ENCODE assay signal across 8 mouse cellular contexts in genomic region chr2:9888913-9889650, GRCm38 (mm10). TPM values are rescaled to one million over a fixed set of nuclear protein-coding genes. Genes with fewer than 3 reads are reported as not detected.
DNase-seq lines count a peak whose midpoint lies in the region; ATAC-seq and TF ChIP-seq lines count a peak whose summit lies in the region.

Gene 9230102O04Rik (minus strand): TSS chr2:9889540.

- under 1% methylated on average over 30 of the region's 30 CpGs for WGBS in hindbrain, embryonic 10.5 days
- 1% methylated on average over 30 of the region's 30 CpGs for WGBS in limb, embryonic 14.5 days
- under 1% methylated on average over 30 of the region's 30 CpGs for WGBS in neural tube, embryonic 11.5 days

- peak within 1 kb of the TSS; percentile 25; the same call in 1 of the 2 replicates for H3K4me2 ChIP-seq in limb, embryonic 14.5 days (replicated peaks; ENCODE audit: low read depth, low read length, severe bottlenecking)
- H3K4me2 ChIP-seq in neural tube, embryonic 11.5 days (ENCODE audit: low read depth) = no peak within 1 kb of the TSS

- H3K27me3 ChIP-seq in hindbrain, embryonic 10.5 days (ENCODE audit: insufficient read depth, poor library complexity, severe bottlenecking) = peaks cover 97% of the 10 kb centered on the region
- peaks cover 94% of the 10 kb centered on the region for H3K27me3 ChIP-seq in limb, embryonic 14.5 days (ENCODE audit: control insufficient read depth, insufficient read depth, low read length)
- H3K27me3 ChIP-seq in neural tube, embryonic 11.5 days (ENCODE audit: control insufficient read depth, insufficient read depth, low read length) = peaks cover 92% of the 10 kb centered on the region

- no peaks in the 10 kb centered on the region for H3K36me3 ChIP-seq in hindbrain, embryonic 10.5 days
- H3K36me3 ChIP-seq in limb, embryonic 14.5 days (ENCODE audit: control insufficient read depth, insufficient read depth, low read length) = no peaks in the 10 kb centered on the region
- no peaks in the 10 kb centered on the region for H3K36me3 ChIP-seq in neural tube, embryonic 11.5 days (ENCODE audit: control insufficient read depth, insufficient read depth, low read length)

- peaks cover 17% of the 10 kb centered on the region for H3K4me1 ChIP-seq in hindbrain, embryonic 10.5 days (replicated peaks)
- H3K4me1 ChIP-seq in limb, embryonic 14.5 days (ENCODE audit: control insufficient read depth, insufficient read depth, low read length) = 0 out of 2 replicates have a peak, but pooled peaks cover 2% of the 10 kb centered on the region
- H3K4me1 ChIP-seq in neural tube, embryonic 11.5 days (ENCODE audit: control insufficient read depth, insufficient read depth, low read length) = no peaks in the 10 kb centered on the region

- peaks cover 3% of the 10 kb centered on the region; the same call in 1 of the 2 replicates for H3K9me3 ChIP-seq in hindbrain, embryonic 10.5 days
- no peaks in the 10 kb centered on the region for H3K9me3 ChIP-seq in limb, embryonic 14.5 days (ENCODE audit: control insufficient read depth, low read length)
- H3K9me3 ChIP-seq in neural tube, embryonic 11.5 days (ENCODE audit: control insufficient read depth, low read length) = no peaks in the 10 kb centered on the region

- TF ChIP-seq POLR2A in limb, embryonic 14.5 days (IDR thresholded peaks at IDR 0.05; ENCODE audit: borderline replicate concordance, extremely low read depth, insufficient read depth, insufficient read length) = no peak

- H3K4me3 ChIP-seq in hindbrain, embryonic 10.5 days = peak within 1 kb of the TSS; percentile 36
- H3K4me3 ChIP-seq in limb, embryonic 14.5 days (replicated peaks; ENCODE audit: low read length) = peak within 1 kb of the TSS; percentile 8; the same call in 1 of the 2 replicates
- H3K4me3 ChIP-seq in neural tube, embryonic 11.5 days (ENCODE audit: low read depth, low read length) = no peak within 1 kb of the TSS

- H3K9ac ChIP-seq in limb, embryonic 14.5 days (ENCODE audit: low read depth, low read length, severe bottlenecking) = no peak within 1 kb of the TSS
- H3K9ac ChIP-seq in neural tube, embryonic 11.5 days (ENCODE audit: low read length) = no peak within 1 kb of the TSS

- DNase-seq in frontal cortex, postnatal 25 days (ENCODE audit: low spot score in 2 of 2) = no peak
- DNase-seq in hindbrain, embryonic 10.5 days (ENCODE audit: low spot score) = peak; percentile 68
- no peak for DNase-seq in limb, embryonic 14.5 days (ENCODE audit: low spot score)
- DNase-seq in neural tube, embryonic 11.5 days (ENCODE audit: low spot score) = peak; percentile 62
- DNase-seq in spleen, postnatal 4 days (ENCODE audit: low spot score in 2 of 2) = no peak
- no peak for DNase-seq in layer of hippocampus, postnatal 14 days (ENCODE audit: low spot score in 2 of 2)

- no peak within 1 kb of the TSS for H3K27ac ChIP-seq in hindbrain, embryonic 10.5 days
- H3K27ac ChIP-seq in limb, embryonic 14.5 days (replicated peaks; ENCODE audit: low read depth, low read length) = no peak within 1 kb of the TSS
- H3K27ac ChIP-seq in neural tube, embryonic 11.5 days (ENCODE audit: low read depth, low read length) = no peak within 1 kb of the TSS

- ATAC-seq in frontal cortex, adult (ENCODE audit: low TSS enrichment) = peak; percentile 34; the same call in 1 of the 2 replicates
- ATAC-seq in common myeloid progenitor, adult 5-6 weeks (replicated peaks; ENCODE audit: low read depth, poor library complexity, severe bottlenecking) = peak; percentile 78
- no peak for ATAC-seq in limb, embryonic 14.5 days (ENCODE audit: low FRiP score, low read depth)
- ATAC-seq in neural tube, embryonic 11.5 days (ENCODE audit: insufficient read depth, low FRiP score, low TSS enrichment) = no peak

RNA-seq across cellular contexts. Expression of gene 9230102O04Rik, which starts in this region (rescaled TPM):
- total RNA-seq in common myeloid progenitor, adult 5-6 weeks (2017) = not detected in 2 replicates
- polyA plus RNA-seq in hindbrain, embryonic 10.5 days (2016; fragmentation: Nextera tagmentation; extraction: Ambion mirVana) = 0.54 TPM in 1 of 2 replicates, not detected in the other
- polyA plus RNA-seq in limb, embryonic 14.5 days (2012; rRNA removed) = not detected in 2 replicates
- not detected in 2 replicates for polyA plus RNA-seq in limb, embryonic 14.5 days (2014; fragmentation: Nextera tagmentation; extraction: Ambion mirVana)
- not detected in 2 replicates for polyA plus RNA-seq in neural tube, embryonic 11.5 days (2014; fragmentation: Nextera tagmentation; extraction: Ambion mirVana)
- total RNA-seq in layer of hippocampus, postnatal 14 days (2021) = not detected

Comparison
In these comparisons a context has a peak if more than half of its experiments do, and no peak if none do; other contexts are left out.
1. Peak in ATAC-seq in common myeloid progenitor, adult 5-6 weeks; RNA of the gene not detected or under 1 TPM.
2. Peak in DNase-seq and H3K4me3 ChIP-seq in hindbrain, embryonic 10.5 days; RNA of the gene not detected or under 1 TPM.
3. Peak in DNase-seq in neural tube, embryonic 11.5 days; RNA of the gene not detected or under 1 TPM.